Mouse (Mus musculus): Measurements from ENCODE around the gene Mrgpre.

DNA sequence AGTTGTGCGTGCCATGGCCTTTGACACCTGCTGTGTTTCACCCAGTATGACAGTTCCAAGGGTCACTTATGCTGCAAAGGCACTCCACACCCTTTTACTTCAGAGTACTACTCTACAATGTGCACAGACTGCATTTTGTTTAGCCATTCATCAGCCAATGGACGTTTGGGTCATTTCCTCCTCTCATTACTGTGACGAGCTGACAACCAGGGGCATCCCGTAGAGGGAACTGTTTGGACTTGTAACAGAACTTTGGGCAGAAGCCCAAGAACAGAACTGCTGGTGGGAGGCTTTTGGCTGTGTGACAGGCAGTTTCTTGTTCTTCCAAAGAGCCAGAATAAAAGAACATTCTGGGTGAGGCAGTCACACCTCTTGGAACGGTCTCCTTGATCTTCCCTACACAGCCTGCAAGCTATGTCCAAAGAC lies 20.9 kb upstream of the Mrgpre start:
- TF ChIP-seq CTCF (IDR thresholded peaks at IDR 0.05 in 2 of 3, conservative IDR thresholded peaks at IDR 0.05 in 1 of 3; ENCODE audit: control insufficient read depth in 1 of 3, insufficient read depth in 1 of 3, low read depth in 2 of 3, low read length in 3 of 3, poor library complexity in 1 of 3, severe bottlenecking in 1 of 3) = no peak
- TF ChIP-seq POLR2A (IDR thresholded peaks at IDR 0.05; ENCODE audit: control insufficient read depth in 1 of 2, insufficient read depth in 1 of 2, low read depth in 1 of 2, low read length in 2 of 2, poor library complexity in 1 of 2) = no peak
- TF ChIP-seq RCOR1 (IDR thresholded peaks at IDR 0.05; ENCODE audit: low read depth, low read length) = no peak

All from MEL (cell line).